Mouse (Mus musculus) embryonic facial prominence, embryonic 15.5 days (tissue): Measurements from ENCODE around the gene Srms. TPM values are rescaled to one million over a fixed set of nuclear protein-coding genes. Genes with fewer than 3 reads are reported as not detected.
A peak's percentile ranks its signal among the peaks of the same experiment; 100 is the strongest.

Source experiments
- ATAC-seq: fragments of 200-750 bp; cut with Nextera tagmentation; 2 replicates; pipeline ENCODE4 v1.8.0; 2017; ENCODE audit warnings: low read depth, moderate TSS enrichment; ENCODE audit not compliant: insufficient number of reproducible peaks, low FRiP score, low TSS enrichment
- H3K27ac ChIP-seq: fragments of 300-500 bp; sonication (generic); replicated peaks from 2 replicates; pipeline ENCODE4 v1.5.1; 2015; ENCODE audit warnings: mild to moderate bottlenecking, inconsistent platforms
- H3K27me3 ChIP-seq: fragments of 300-500 bp; sonication (generic); 2 replicates; pipeline ENCODE4 v1.6.1; 2015; ENCODE audit warnings: inconsistent platforms
- H3K36me3 ChIP-seq: fragments of 300-500 bp; sonication (generic); 2 replicates; pipeline ENCODE4 v1.6.1; 2015; ENCODE audit warnings: mild to moderate bottlenecking, inconsistent platforms
- H3K4me1 ChIP-seq: fragments of 300-500 bp; sonication (generic); 2 replicates; pipeline ENCODE4 v1.6.1; 2015; ENCODE audit warnings: inconsistent platforms
- H3K4me2 ChIP-seq: fragments of 300-500 bp; sonication (generic); replicated peaks from 2 replicates; pipeline ENCODE4 v1.6.1; 2015; ENCODE audit warnings: mild to moderate bottlenecking, inconsistent platforms
- H3K4me3 ChIP-seq: fragments of 300-500 bp; sonication (generic); replicated peaks from 2 replicates; pipeline ENCODE4 v1.5.1; 2015; ENCODE audit warnings: mild to moderate bottlenecking, inconsistent platforms
- H3K9ac ChIP-seq: fragments of 300-500 bp; sonication (generic); 2 replicates; pipeline ENCODE4 v1.6.1; 2015; ENCODE audit warnings: inconsistent platforms
- H3K9me3 ChIP-seq: fragments of 300-500 bp; sonication (generic); replicated peaks from 2 replicates; pipeline ENCODE4 v1.6.1; 2016; ENCODE audit warnings: inconsistent platforms
- WGBS: fragments of 180-500 bp; shearing (Covaris S2); methylation state at CpG from one replicate; pipeline ENCODE4 v1.1.7; 2015; 5-methylcytosine and 5-hydroxymethylcytosine counted together
- polyA plus RNA-seq: library from polyadenylated mRNA; unstranded; fragments of >200 nt; fragmentation: Nextera tagmentation; extraction: Ambion mirVana; gene quantifications from 2 replicates; pipeline ENCODE4 v1.2.1, GENCODE M21; 2015

The Srms gene
- polyA plus RNA-seq, 1 experiment from 2014 or later: 0.64 TPM

- Histone ChIP-seq H3K27ac (peak within 1 kb of the TSS; percentile 34; the same call in 1 of the 2 replicates), H3K4me3 (peak within 1 kb of the TSS; percentile 34), H3K4me2 (peak within 1 kb of the TSS; percentile 60), H3K36me3 (no peaks in the 10 kb centered on the region), H3K4me1 (peaks cover 13% of the 10 kb centered on the region), H3K27me3 (0 out of 2 replicates have a peak, but pooled peaks cover 4% of the 10 kb centered on the region), H3K9ac (no peak within 1 kb of the TSS), H3K9me3 (no peaks in the 10 kb centered on the region)
- peak; percentile 87 for ATAC-seq
- WGBS: 2% methylated on average over 25 of the region's 25 CpGs
Measured at GRCm38 (mm10) chr2:181219538-181220216, 6.7 kb upstream of the Srms start, which contains the start of gene Fndc11. Gene Fndc11, plus strand, starts transcription at chr2:181220013.

- peaks cover 10% of the 10 kb centered on the region for H3K27me3 ChIP-seq
- WGBS: 57% methylated on average over 5 of the region's 5 CpGs
- ATAC-seq: no peak
- H3K4me2 ChIP-seq: no peak overlapping the region
- H3K9ac ChIP-seq: no peak overlapping the region
- no peaks in the 10 kb centered on the region for H3K9me3 ChIP-seq
- no peak overlapping the region for H3K4me3 ChIP-seq
- peaks cover 13% of the 10 kb centered on the region for H3K4me1 ChIP-seq
- H3K27ac ChIP-seq: peak overlapping the region; percentile 34; the same call in 1 of the 2 replicates
- H3K36me3 ChIP-seq: no peaks in the 10 kb centered on the region
Measured at GRCm38 (mm10) chr2:181218881-181219485, 6.0 kb upstream of the Srms start.

GRCm38 (mm10) chr2:181216037-181216436 is 3.1 kb upstream of the Srms start:
- no peak overlapping the region for H3K9ac ChIP-seq
- 90% methylated on average over 6 of the region's 6 CpGs for WGBS

GRCm38 (mm10) chr2:181212389-181213020 is 480 bp downstream of the Srms start:
- ATAC-seq: no peak
- no peaks in the 10 kb centered on the region for H3K9me3 ChIP-seq
- no peak overlapping the region for H3K9ac ChIP-seq
- H3K36me3 ChIP-seq: no peaks in the 10 kb centered on the region
- peak overlapping the region; percentile 31 for H3K4me3 ChIP-seq
- WGBS: 2% methylated on average over 34 of the region's 34 CpGs
- peak overlapping the region; percentile 43 for H3K4me2 ChIP-seq
- H3K4me1 ChIP-seq: peaks cover 11% of the 10 kb centered on the region
- peaks cover 42% of the 10 kb centered on the region for H3K27me3 ChIP-seq
- no peak overlapping the region for H3K27ac ChIP-seq

More at GRCm38 (mm10) chr2:181216037-181216436, 3.1 kb upstream of the Srms start:
- Histone ChIP-seq H3K36me3 (no peaks in the 10 kb centered on the region), H3K4me2 (no peak overlapping the region), H3K4me3 (no peak overlapping the region), H3K4me1 (peaks cover 24% of the 10 kb centered on the region), H3K27me3 (peaks cover 40% of the 10 kb centered on the region), H3K27ac (no peak overlapping the region), H3K9me3 (no peaks in the 10 kb centered on the region)
- no peak for ATAC-seq

- Histone ChIP-seq H3K9ac (no peak overlapping the region), H3K27me3 (peaks cover 3% of the 10 kb centered on the region), H3K27ac (no peak overlapping the region), H3K4me2 (no peak overlapping the region), H3K4me1 (no peaks in the 10 kb centered on the region), H3K9me3 (no peaks in the 10 kb centered on the region), H3K36me3 (no peaks in the 10 kb centered on the region), H3K4me3 (no peak overlapping the region)
- no peak for ATAC-seq
- 75% methylated on average over 9 of the region's 9 CpGs for WGBS
Measured at GRCm38 (mm10) chr2:181206118-181206517, 6.9 kb downstream of the Srms start.

GRCm38 (mm10) chr2:181205678-181206077 is 7.3 kb downstream of the Srms start:
- 79% methylated on average over 5 of the region's 5 CpGs for WGBS
- no peak overlapping the region for H3K4me3 ChIP-seq
- H3K27ac ChIP-seq: no peak overlapping the region
- no peaks in the 10 kb centered on the region for H3K27me3 ChIP-seq
- H3K9ac ChIP-seq: no peak overlapping the region
- H3K9me3 ChIP-seq: no peaks in the 10 kb centered on the region
- H3K4me2 ChIP-seq: no peak overlapping the region
- H3K4me1 ChIP-seq: no peaks in the 10 kb centered on the region
- no peaks in the 10 kb centered on the region for H3K36me3 ChIP-seq
- no peak for ATAC-seq

GRCm38 (mm10) chr2:181202886-181203285 is 10.1 kb downstream of the Srms start:
- H3K4me2 ChIP-seq: no peak overlapping the region
- no peaks in the 10 kb centered on the region for H3K9me3 ChIP-seq
- ATAC-seq: no peak
- 0 out of 2 replicates have a peak, but pooled peaks cover 4% of the 10 kb centered on the region for H3K27me3 ChIP-seq
- H3K27ac ChIP-seq: no peak overlapping the region
- H3K36me3 ChIP-seq: no peaks in the 10 kb centered on the region
- 72% methylated on average over 6 of the region's 6 CpGs for WGBS
- H3K4me1 ChIP-seq: no peaks in the 10 kb centered on the region
- no peak overlapping the region for H3K9ac ChIP-seq
- H3K4me3 ChIP-seq: no peak overlapping the region

- Histone ChIP-seq H3K36me3 (no peaks in the 10 kb centered on the region), H3K27ac (no peak within 1 kb of the TSS), H3K4me1 (no peaks in the 10 kb centered on the region), H3K4me2 (no peak within 1 kb of the TSS), H3K9me3 (no peaks in the 10 kb centered on the region), H3K9ac (no peak within 1 kb of the TSS), H3K4me3 (no peak within 1 kb of the TSS), H3K27me3 (0 out of 2 replicates have a peak, but pooled peaks cover 4% of the 10 kb centered on the region)
- 83% methylated on average over 3 of the region's 3 CpGs for WGBS
- ATAC-seq: no peak
Measured at GRCm38 (mm10) chr2:181202422-181202821, 10.6 kb downstream of the Srms start, which contains the start of gene Ptk6. Gene Ptk6, minus strand, starts transcription at chr2:181202789.

- Histone ChIP-seq H3K36me3 (no peaks in the 10 kb centered on the region), H3K9ac (no peak overlapping the region), H3K27me3 (0 out of 2 replicates have a peak, but pooled peaks cover 4% of the 10 kb centered on the region), H3K27ac (no peak overlapping the region), H3K4me3 (no peak overlapping the region), H3K9me3 (no peaks in the 10 kb centered on the region), H3K4me1 (no peaks in the 10 kb centered on the region), H3K4me2 (no peak overlapping the region)
- no peak for ATAC-seq
- WGBS: 61% methylated on average over 3 of the region's 3 CpGs
Measured at GRCm38 (mm10) chr2:181201606-181202005, 11.4 kb downstream of the Srms start.

- WGBS: 87% methylated on average over 4 of the region's 4 CpGs
Measured at GRCm38 (mm10) chr2:181196628-181197300, 16.2 kb downstream of the Srms start.

GRCm38 (mm10) chr2:181193044-181193443 is 19.9 kb downstream of the Srms start:
- H3K4me1 ChIP-seq: peaks cover 9% of the 10 kb centered on the region
- H3K9me3 ChIP-seq: no peaks in the 10 kb centered on the region
- H3K27ac ChIP-seq: no peak overlapping the region
- no peak overlapping the region for H3K4me2 ChIP-seq
- ATAC-seq: no peak
- no peaks in the 10 kb centered on the region for H3K36me3 ChIP-seq
- H3K9ac ChIP-seq: no peak overlapping the region
- no peak overlapping the region for H3K4me3 ChIP-seq
- WGBS: 72% methylated on average over 3 of the region's 3 CpGs
- no peaks in the 10 kb centered on the region for H3K27me3 ChIP-seq

More at GRCm38 (mm10) chr2:181196628-181197300, 16.2 kb downstream of the Srms start:
- Histone ChIP-seq H3K27ac (no peak overlapping the region), H3K9me3 (no peaks in the 10 kb centered on the region), H3K4me2 (no peak overlapping the region), H3K9ac (no peak overlapping the region), H3K4me1 (no peaks in the 10 kb centered on the region), H3K27me3 (0 out of 2 replicates have a peak, but pooled peaks cover 4% of the 10 kb centered on the region), H3K36me3 (no peaks in the 10 kb centered on the region), H3K4me3 (no peak overlapping the region)
- no peak for ATAC-seq
